ENCODE assay signal across 15 mouse cellular contexts in the genomic region with DNA sequence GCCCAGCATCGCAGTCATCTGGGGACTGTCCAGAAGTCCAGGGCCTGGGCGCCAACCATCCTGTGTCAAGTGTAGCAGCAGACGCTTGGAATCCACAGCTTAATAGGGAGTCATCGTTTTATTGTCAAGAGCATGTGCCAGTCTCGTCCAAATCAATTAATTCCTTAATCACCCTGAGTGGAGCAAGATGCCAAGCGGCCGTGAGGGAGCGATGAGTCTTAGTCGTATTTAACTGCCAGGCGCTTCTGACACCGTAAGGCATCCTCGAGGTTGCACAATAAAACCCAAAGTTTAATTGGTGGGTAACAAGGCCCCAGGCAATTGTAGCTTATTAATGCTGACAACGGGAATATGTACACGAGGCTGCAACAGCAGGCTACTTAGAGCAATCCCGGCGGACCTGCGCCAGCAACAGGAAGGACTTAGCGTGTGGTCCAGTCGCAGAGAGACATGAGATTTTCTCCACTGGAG.
A peak's percentile ranks its signal among the peaks of the same experiment; 100 is the strongest.
DNase-seq lines count a peak whose midpoint lies in the region; ATAC-seq lines count a peak whose summit lies in the region.
"Had no signal": no experiment of that assay in that cellular context is flagged by ENCODE, and none has a peak within 500 bp of the region (broad histone marks: within the 10 kb centered on the region; RNA-seq: fewer than 3 reads in every experiment).

No protein-coding gene starts in this region.

- no peak overlapping the region for H3K27ac ChIP-seq in neural tube, embryonic 12.5 days
- H3K27ac ChIP-seq: heart, embryonic 13.5 days; hindbrain, embryonic 10.5 days had no signal

- no peak overlapping the region for H3K9ac ChIP-seq in neural tube, embryonic 12.5 days
- H3K9ac ChIP-seq: heart, embryonic 13.5 days had no signal

- 72% methylated on average over 19 of the region's 19 CpGs for WGBS in neural tube, embryonic 12.5 days

- H3K36me3 ChIP-seq in neural tube, embryonic 12.5 days = no peaks in the 10 kb centered on the region
- H3K36me3 ChIP-seq: heart, embryonic 13.5 days; hindbrain, embryonic 10.5 days had no signal

- no peak overlapping the region for H3K4me3 ChIP-seq in neural tube, embryonic 12.5 days
- H3K4me3 ChIP-seq: heart, embryonic 13.5 days; hindbrain, embryonic 10.5 days had no signal

- no peaks in the 10 kb centered on the region for H3K27me3 ChIP-seq in neural tube, embryonic 12.5 days (replicated peaks)
- H3K27me3 ChIP-seq: heart, embryonic 13.5 days had no signal

- H3K4me2 ChIP-seq in neural tube, embryonic 12.5 days (replicated peaks) = no peak overlapping the region
- H3K4me2 ChIP-seq: heart, embryonic 13.5 days had no signal

- DNase-seq in cerebellum, postnatal 10 days = peak; percentile 69 to 81
- no peak for DNase-seq in cerebellum, adult 9-10 months
- peak; percentile 25 for DNase-seq in gastrocnemius, postnatal 25 days
- no peak for DNase-seq in gastrocnemius, postnatal 10 days
- DNase-seq in neural tube, embryonic 10.5 days (ENCODE audit: extremely low spot score, low spot score) = no peak
- DNase-seq in retina, postnatal 1 day = peak; percentile 88
- DNase-seq in lung, postnatal 14 days = no peak
- DNase-seq: adrenal gland, postnatal 36 days; kidney, adult 11 months; kidney, postnatal 10 days; lung, adult 18-20 months had no signal

- ATAC-seq in neural tube, embryonic 12.5 days (ENCODE audit: low FRiP score, low read depth) = 0 out of 2 replicates have a peak, but pooled peaks have one; percentile 17
- ATAC-seq: activated CD4-positive, CD25-positive, alpha-beta regulatory T cell, adult 4 months had no signal

- no peaks in the 10 kb centered on the region for H3K9me3 ChIP-seq in neural tube, embryonic 12.5 days
- H3K9me3 ChIP-seq: hindbrain, embryonic 10.5 days had no signal

- H3K4me1 ChIP-seq in neural tube, embryonic 12.5 days = no peaks in the 10 kb centered on the region
- H3K4me1 ChIP-seq: heart, embryonic 13.5 days; hindbrain, embryonic 10.5 days had no signal

Comparison
In these comparisons a context has a peak if more than half of its experiments do, and no peak if none do; other contexts are left out.
1. DNase-seq: peak in cerebellum, postnatal 10 days (2 of 2), gastrocnemius, postnatal 25 days (single experiment) and retina, postnatal 1 day (single experiment); none in cerebellum, adult 9-10 months (single experiment), gastrocnemius, postnatal 10 days (single experiment), neural tube, embryonic 10.5 days (single experiment) and lung, postnatal 14 days (single experiment).